Comparison of ENCODE assay signal across 8 mouse cellular contexts in genomic region chr2:163419346-163420045, GRCm38 (mm10). TPM values are rescaled to one million over a fixed set of nuclear protein-coding genes. Genes with fewer than 3 reads are reported as not detected.
DNase-seq lines count a peak whose midpoint lies in the region; ATAC-seq and TF ChIP-seq lines count a peak whose summit lies in the region.

No protein-coding gene starts in this region.

- intact Hi-C loops in heart, postnatal 10 days (cut with DNase I) = loop anchor here (1.0 kb wide), 1 partner anchor 53 kb away; the partner anchor contains the start of gene Fitm2

- peak overlapping the region; percentile 96 for H3K4me2 ChIP-seq in forebrain, embryonic 13.5 days
- peak overlapping the region; percentile 86 for H3K4me2 ChIP-seq in liver, postnatal 0 days (ENCODE audit: low read depth, low read length)
- H3K4me2 ChIP-seq in neural tube, embryonic 14.5 days (ENCODE audit: low read depth, low read length) = peak overlapping the region; percentile 73

- peak; percentile 100 for DNase-seq in heart, postnatal 10 days
- DNase-seq in large intestine, adult 2 months (ENCODE audit: low read depth, low spot score) = peak; percentile 97
- DNase-seq in liver, postnatal 0 days = peak; percentile 99
- DNase-seq in testis, postnatal 10 days (ENCODE audit: low spot score) = peak; percentile 99

- peak; percentile 72 for TF ChIP-seq POLR2A in ES-Bruce4 (IDR thresholded peaks at IDR 0.05; ENCODE audit: insufficient read depth, low read length)

- peak; percentile 71 for TF ChIP-seq EP300 in ES-Bruce4 (IDR thresholded peaks at IDR 0.05; ENCODE audit: insufficient read depth, low read depth, low read length)
- TF ChIP-seq EP300 in liver, postnatal 0 days (IDR thresholded peaks at IDR 0.05; ENCODE audit: low read depth) = peak; percentile 36; the same call in 1 of the 2 replicates

- H3K4me3 ChIP-seq in ES-Bruce4 (ENCODE audit: low read depth, low read length) = peak overlapping the region; percentile 96
- peak overlapping the region; percentile 91 for H3K4me3 ChIP-seq in forebrain, embryonic 13.5 days
- H3K4me3 ChIP-seq in liver, postnatal 0 days (ENCODE audit: low read depth, low read length) = peak overlapping the region; percentile 84
- peak overlapping the region; percentile 62 for H3K4me3 ChIP-seq in neural tube, embryonic 14.5 days (ENCODE audit: low read depth, low read length)

- peaks cover 3% of the 10 kb centered on the region for H3K36me3 ChIP-seq in ES-Bruce4 (ENCODE audit: control insufficient read depth, insufficient read depth, low read length, poor library complexity, severe bottlenecking)
- H3K36me3 ChIP-seq in forebrain, embryonic 13.5 days (ENCODE audit: poor library complexity, severe bottlenecking) = peaks cover 21% of the 10 kb centered on the region
- peaks cover 5% of the 10 kb centered on the region; the same call in 1 of the 2 replicates for H3K36me3 ChIP-seq in liver, postnatal 0 days (replicated peaks; ENCODE audit: insufficient read depth, low read length)
- H3K36me3 ChIP-seq in neural tube, embryonic 14.5 days (ENCODE audit: control insufficient read depth, insufficient read depth, low read length) = peaks cover 4% of the 10 kb centered on the region; the same call in 1 of the 2 replicates

- H3K27ac ChIP-seq in ES-Bruce4 (ENCODE audit: insufficient read depth, low read length) = no peak overlapping the region
- peak overlapping the region; percentile 74 for H3K27ac ChIP-seq in forebrain, embryonic 13.5 days
- H3K27ac ChIP-seq in liver, postnatal 0 days (ENCODE audit: low read depth) = peak overlapping the region; percentile 97
- H3K27ac ChIP-seq in neural tube, embryonic 14.5 days (ENCODE audit: low read depth, low read length) = peak overlapping the region; percentile 78

- ATAC-seq in cerebellum, adult (ENCODE audit: insufficient number of reproducible peaks, low FRiP score, low TSS enrichment) = peak; percentile 97
- ATAC-seq in forebrain, embryonic 13.5 days = peak; percentile 99
- ATAC-seq in liver, postnatal 0 days = peak; percentile 97
- peak; percentile 97 for ATAC-seq in neural tube, embryonic 14.5 days (ENCODE audit: low read depth)

- no peaks in the 10 kb centered on the region for H3K27me3 ChIP-seq in ES-Bruce4 (ENCODE audit: control insufficient read depth, insufficient read depth, low read length, poor library complexity, severe bottlenecking)
- no peaks in the 10 kb centered on the region for H3K27me3 ChIP-seq in forebrain, embryonic 13.5 days
- H3K27me3 ChIP-seq in liver, postnatal 0 days (ENCODE audit: insufficient read depth, low read length) = no peaks in the 10 kb centered on the region
- no peaks in the 10 kb centered on the region for H3K27me3 ChIP-seq in neural tube, embryonic 14.5 days (ENCODE audit: control insufficient read depth, insufficient read depth, low read length)

- WGBS in forebrain, embryonic 13.5 days = under 1% methylated on average over 50 of the region's 71 CpGs
- WGBS in large intestine, adult 2 months = under 1% methylated on average over 71 of the region's 71 CpGs
- under 1% methylated on average over 65 of the region's 71 CpGs for WGBS in liver, postnatal 0 days (ENCODE audit: insufficient replicate concordance)
- WGBS in neural tube, embryonic 14.5 days = under 1% methylated on average over 67 of the region's 71 CpGs

- H3K9me3 ChIP-seq in ES-Bruce4 (replicated peaks; ENCODE audit: control insufficient read depth, insufficient read depth, low read length, poor library complexity, severe bottlenecking) = no peaks in the 10 kb centered on the region
- no peaks in the 10 kb centered on the region for H3K9me3 ChIP-seq in forebrain, embryonic 13.5 days (replicated peaks)
- no peaks in the 10 kb centered on the region for H3K9me3 ChIP-seq in liver, postnatal 0 days (ENCODE audit: low read length)
- H3K9me3 ChIP-seq in neural tube, embryonic 14.5 days (ENCODE audit: control insufficient read depth, low read length) = no peaks in the 10 kb centered on the region

- no peaks in the 10 kb centered on the region for H3K4me1 ChIP-seq in ES-Bruce4 (ENCODE audit: control insufficient read depth, insufficient read depth, low read length)
- peaks cover 33% of the 10 kb centered on the region for H3K4me1 ChIP-seq in forebrain, embryonic 13.5 days
- peaks cover 29% of the 10 kb centered on the region for H3K4me1 ChIP-seq in liver, postnatal 0 days (ENCODE audit: insufficient read depth)
- H3K4me1 ChIP-seq in neural tube, embryonic 14.5 days (ENCODE audit: control insufficient read depth, insufficient read depth, low read length) = peaks cover 21% of the 10 kb centered on the region

- no peak for TF ChIP-seq CTCF in ES-Bruce4 (IDR thresholded peaks at IDR 0.05; ENCODE audit: low read depth, low read length)
- peak; percentile 39 for TF ChIP-seq CTCF in liver, postnatal 0 days (IDR thresholded peaks at IDR 0.05; ENCODE audit: low read depth)

- peak overlapping the region; percentile 94 for H3K9ac ChIP-seq in ES-Bruce4 (ENCODE audit: low read depth, poor library complexity, severe bottlenecking)
- H3K9ac ChIP-seq in forebrain, embryonic 13.5 days = peak overlapping the region; percentile 84
- peak overlapping the region; percentile 90 for H3K9ac ChIP-seq in liver, postnatal 0 days (replicated peaks)
- peak overlapping the region; percentile 76 for H3K9ac ChIP-seq in neural tube, embryonic 14.5 days (replicated peaks; ENCODE audit: low read depth, low read length)

RNA-seq across cellular contexts. Expression of gene Oser1, which starts 5.0 kb away (rescaled TPM):
- polyA plus RNA-seq in ES-Bruce4 (2011; ENCODE audit: insufficient read depth, insufficient read length, low read depth, missing spikeins) = 48.3 and 50.6 TPM in 2 replicates
- polyA plus RNA-seq in forebrain, embryonic 13.5 days (2015; fragmentation: Nextera tagmentation; extraction: Ambion mirVana) = 80.1 and 83.3 TPM in 2 replicates
- 10 to 100 TPM; 21.3 to 24.4 TPM for total RNA-seq in heart, postnatal 10 days (2021)
- 19.8 and 22.8 TPM in 2 replicates for polyA plus RNA-seq in large intestine, adult 2 months (2012; rRNA removed)
- 42.6 and 50.4 TPM in 2 replicates for polyA plus RNA-seq in liver, postnatal 0 days (2015; fragmentation: Nextera tagmentation; extraction: Ambion mirVana)
- polyA plus RNA-seq in neural tube, embryonic 14.5 days (2014; fragmentation: Nextera tagmentation; extraction: Ambion mirVana) = 78.9 and 79.3 TPM in 2 replicates

RNA-seq across cellular contexts. Expression of gene Gdap1l1, which starts 18.8 kb away (rescaled TPM):
- 2.4 and 2.7 TPM in 2 replicates for polyA plus RNA-seq in ES-Bruce4 (2011; ENCODE audit: insufficient read depth, insufficient read length, low read depth, missing spikeins)
- polyA plus RNA-seq in forebrain, embryonic 13.5 days (2015; fragmentation: Nextera tagmentation; extraction: Ambion mirVana) = 79.5 and 82.0 TPM in 2 replicates
- total RNA-seq in heart, postnatal 10 days (2021) = not detected
- 0.86 and 1.9 TPM in 2 replicates for polyA plus RNA-seq in large intestine, adult 2 months (2012; rRNA removed)
- polyA plus RNA-seq in liver, postnatal 0 days (2015; fragmentation: Nextera tagmentation; extraction: Ambion mirVana) = not detected in 2 replicates
- 115 and 129 TPM in 2 replicates for polyA plus RNA-seq in neural tube, embryonic 14.5 days (2014; fragmentation: Nextera tagmentation; extraction: Ambion mirVana)

RNA-seq across cellular contexts. Expression of gene Jph2, which starts 21.7 kb away (rescaled TPM):
- 5.8 and 6.6 TPM in 2 replicates for polyA plus RNA-seq in ES-Bruce4 (2011; ENCODE audit: insufficient read depth, insufficient read length, low read depth, missing spikeins)
- 0.12 and 0.18 TPM in 2 replicates for polyA plus RNA-seq in forebrain, embryonic 13.5 days (2015; fragmentation: Nextera tagmentation; extraction: Ambion mirVana)
- total RNA-seq in heart, postnatal 10 days (2021) = 100 to 1,000 TPM; 378 to 449 TPM
- polyA plus RNA-seq in large intestine, adult 2 months (2012; rRNA removed) = 17.8 and 18.1 TPM in 2 replicates
- 0.11 and 0.19 TPM in 2 replicates for polyA plus RNA-seq in liver, postnatal 0 days (2015; fragmentation: Nextera tagmentation; extraction: Ambion mirVana)
- polyA plus RNA-seq in neural tube, embryonic 14.5 days (2014; fragmentation: Nextera tagmentation; extraction: Ambion mirVana) = 0.20 and 0.21 TPM in 2 replicates

RNA-seq across cellular contexts. Expression of gene Fitm2, which starts 52.9 kb away (rescaled TPM):
- 4.4 and 4.9 TPM in 2 replicates for polyA plus RNA-seq in ES-Bruce4 (2011; ENCODE audit: insufficient read depth, insufficient read length, low read depth, missing spikeins)
- polyA plus RNA-seq in forebrain, embryonic 13.5 days (2015; fragmentation: Nextera tagmentation; extraction: Ambion mirVana) = 10.2 and 11.0 TPM in 2 replicates
- 100 to 1,000 TPM in 1 of 2 experiments, 10 to 100 TPM in 1; 79.2 to 103 TPM for total RNA-seq in heart, postnatal 10 days (2021)
- polyA plus RNA-seq in large intestine, adult 2 months (2012; rRNA removed) = 6.3 and 6.6 TPM in 2 replicates
- 15.1 and 16.9 TPM in 2 replicates for polyA plus RNA-seq in liver, postnatal 0 days (2015; fragmentation: Nextera tagmentation; extraction: Ambion mirVana)
- polyA plus RNA-seq in neural tube, embryonic 14.5 days (2014; fragmentation: Nextera tagmentation; extraction: Ambion mirVana) = 16.2 and 18.8 TPM in 2 replicates

Comparison
In these comparisons a context has a peak if more than half of its experiments do, and no peak if none do; other contexts are left out.
1. RNA of gene Gdap1l1, which starts 18.8 kb away (polyA plus RNA-seq): 115 to 129 TPM in neural tube, embryonic 14.5 days and 79.5 to 82.0 TPM in forebrain, embryonic 13.5 days; 2.4 to 2.7 TPM in ES-Bruce4, 0.86 to 1.9 TPM in large intestine, adult 2 months and not detected in liver, postnatal 0 days; every median in the first group is over 10 times any median in the second.
2. Peak in every context shown above with its lines, with median percentiles within 50 percentile points of each other: H3K4me3 ChIP-seq, H3K9ac ChIP-seq, ATAC-seq, H3K4me2 ChIP-seq and DNase-seq.